Mouse (Mus musculus) erythroid progenitor cell, adult 5-6 weeks (primary cell): ENCODE measurements around the gene Olfr391-ps. TPM values are rescaled to one million over a fixed set of nuclear protein-coding genes. Genes with fewer than 3 reads are reported as not detected.

Experiments used
- ATAC-seq: replicated peaks from 2 replicates; pipeline ENCODE4 v1.8.0; 2016; ENCODE audit warnings: moderate number of reproducible peaks, mild to moderate bottlenecking, moderate TSS enrichment, inconsistent platforms; ENCODE audit not compliant: poor library complexity, low FRiP score, severe bottlenecking
- total RNA-seq, 2 experiments: library from RNA; stranded (forward) in 1 of 2; stranded (reverse) in 1 of 2; fragments of 150-400 nt in 1 of 2; fragments of 186-747, 209-891 nt in 1 of 2; gene quantifications; 2 replicates each; pipeline versions ENCODE4 v1.2.3 to v1.2.4; 2015 to 2017; ENCODE audit warnings: low replicate concordance in 2 of 2

Gene Olfr391-ps
- total RNA-seq (2015; ENCODE audit: low replicate concordance) (not detected in 2 replicates), total RNA-seq (2017; ENCODE audit: low replicate concordance) (not detected in 2 replicates)

DNA sequence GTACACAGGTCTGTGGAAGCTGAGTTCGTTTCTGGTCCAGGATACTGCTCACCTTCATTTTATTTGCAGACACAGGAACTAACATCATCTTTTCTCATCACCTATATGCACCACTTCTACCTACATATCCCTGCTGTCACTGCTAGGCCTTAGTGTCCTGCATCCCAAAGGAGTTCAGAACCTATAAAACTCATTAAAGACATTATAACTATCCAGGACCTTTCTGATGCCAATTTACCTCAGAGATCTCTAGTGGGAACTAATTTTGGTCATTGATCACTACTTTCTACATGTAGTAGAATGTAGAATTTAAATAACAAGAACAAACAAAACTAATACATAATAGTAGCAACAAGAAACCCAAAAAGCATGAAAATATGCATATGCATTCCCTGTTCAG lies at the start of gene Olfr391-ps:
Olfr391-ps (minus strand) TSS at position 101 of the 400 bp plus-strand sequence.
- ATAC-seq = no peak

DNA sequence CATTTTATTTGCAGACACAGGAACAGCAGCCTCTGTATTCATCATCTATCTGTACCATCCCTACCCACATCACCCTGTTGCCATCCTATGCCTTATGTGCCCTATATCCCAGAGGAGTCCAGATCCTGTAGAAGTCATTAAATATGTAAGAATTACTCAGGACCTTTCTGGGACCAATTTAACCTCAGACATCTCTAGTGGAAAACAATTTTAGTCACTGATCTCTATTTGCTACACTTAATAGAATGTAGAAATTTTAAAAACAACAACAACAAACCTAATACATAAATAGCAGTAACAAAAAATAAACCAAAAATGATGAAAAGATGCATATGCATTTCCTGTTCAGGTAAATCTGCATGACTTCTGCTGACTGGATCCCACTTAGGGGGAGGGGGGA lies 48.5 kb upstream of the Olfr391-ps start, which contains the start of gene Olfr393:
Olfr393 (minus strand) TSS at position 101 of the 400 bp plus-strand sequence.
- ATAC-seq = no peak

DNA sequence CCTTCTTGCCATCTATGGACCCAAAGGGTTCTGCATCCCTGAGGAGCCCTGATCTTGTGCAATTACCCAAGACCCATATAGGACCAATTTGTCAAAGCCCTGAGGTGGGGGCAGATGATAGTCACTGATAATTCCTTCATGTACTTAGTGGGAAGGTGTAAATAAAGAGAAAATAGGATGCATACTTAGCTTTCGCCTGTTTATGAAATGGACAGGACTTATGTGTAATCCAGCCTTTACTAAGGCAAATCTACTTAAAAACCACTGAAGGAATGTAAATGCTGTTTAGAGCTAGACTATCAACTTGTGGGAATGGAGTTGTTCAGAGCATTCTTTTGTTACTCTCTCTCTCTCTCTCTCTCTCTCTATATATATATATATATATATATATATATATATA lies 14.1 kb upstream of the Olfr391-ps start, which contains the start of gene Olfr392:
Olfr392 (minus strand) TSS at position 101 of the 400 bp plus-strand sequence.
- no peak for ATAC-seq

GRCm38 (mm10) chr11:73782664-73783063 lies 20.2 kb downstream of the Olfr391-ps start, which contains the start of gene Olfr390:
Gene Olfr390 (plus strand): TSS chr11:73782964.
- ATAC-seq = no peak

DNA sequence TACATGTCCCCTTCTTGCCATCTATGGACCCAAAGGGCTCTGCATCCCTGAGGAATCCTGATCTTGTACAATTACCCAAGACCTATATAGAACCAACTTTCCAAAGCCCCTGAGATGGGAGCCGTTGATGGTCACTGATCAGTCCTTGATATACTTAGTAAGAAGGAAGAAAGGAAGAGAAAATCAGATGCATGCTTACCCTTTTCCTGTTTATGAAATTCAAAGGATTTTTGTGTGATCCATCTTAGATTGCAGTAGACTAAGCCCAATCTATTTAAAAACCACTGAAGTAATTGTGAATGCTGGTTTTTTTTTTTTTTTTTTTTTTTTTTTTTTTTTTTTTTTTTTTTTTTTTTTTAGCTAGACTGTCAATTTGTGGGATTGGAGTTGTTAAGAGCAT lies 22.2 kb downstream of the Olfr391-ps start, which contains the start of gene Olfr389:
Olfr389 (minus strand) TSS at position 101 of the 400 bp plus-strand sequence.
- ATAC-seq = no peak

- no peak for ATAC-seq
Observed at GRCm38 (mm10) chr11:73759115-73759514, 43.7 kb downstream of the Olfr391-ps start.

Other genes starting within 250 kb of the Olfr391-ps start
- not detected in 2 replicates for gene Olfr385, start 210.0 kb downstream of the Olfr391-ps start, total RNA-seq (2015; ENCODE audit: low replicate concordance)
- gene Olfr385, start 210.0 kb downstream of the Olfr391-ps start, total RNA-seq (2017; ENCODE audit: low replicate concordance) = not detected in 2 replicates
- gene Olfr384, start 204.5 kb downstream of the Olfr391-ps start, total RNA-seq (2015; ENCODE audit: low replicate concordance) = not detected in 2 replicates
- not detected in 2 replicates for gene Olfr384, start 204.5 kb downstream of the Olfr391-ps start, total RNA-seq (2017; ENCODE audit: low replicate concordance)
- gene Zfp735, start 114.3 kb downstream of the Olfr391-ps start, total RNA-seq (2015; ENCODE audit: low replicate concordance) = not detected in 2 replicates
- gene Zfp735, start 114.3 kb downstream of the Olfr391-ps start, total RNA-seq (2017; ENCODE audit: low replicate concordance) = not detected in 2 replicates
- not detected in 2 replicates for gene Olfr389, start 22.3 kb downstream of the Olfr391-ps start, total RNA-seq (2015; ENCODE audit: low replicate concordance)
- gene Olfr389, start 22.3 kb downstream of the Olfr391-ps start, total RNA-seq (2017; ENCODE audit: low replicate concordance) = not detected in 2 replicates
- not detected in 2 replicates for gene Olfr390, start 20.1 kb downstream of the Olfr391-ps start, total RNA-seq (2015; ENCODE audit: low replicate concordance)
- not detected in 2 replicates for gene Olfr390, start 20.1 kb downstream of the Olfr391-ps start, total RNA-seq (2017; ENCODE audit: low replicate concordance)
- gene Olfr392, start 14.0 kb upstream of the Olfr391-ps start, total RNA-seq (2015; ENCODE audit: low replicate concordance) = not detected in 2 replicates
- not detected in 2 replicates for gene Olfr392, start 14.0 kb upstream of the Olfr391-ps start, total RNA-seq (2017; ENCODE audit: low replicate concordance)
- gene Olfr393, start 48.4 kb upstream of the Olfr391-ps start, total RNA-seq (2015; ENCODE audit: low replicate concordance) = not detected in 2 replicates
- not detected in 2 replicates for gene Olfr393, start 48.4 kb upstream of the Olfr391-ps start, total RNA-seq (2017; ENCODE audit: low replicate concordance)
- gene Olfr394, start 87.7 kb upstream of the Olfr391-ps start, total RNA-seq (2015; ENCODE audit: low replicate concordance) = not detected in 2 replicates
- gene Olfr394, start 87.7 kb upstream of the Olfr391-ps start, total RNA-seq (2017; ENCODE audit: low replicate concordance) = under 0.01 TPM in 1 of 2 replicates, not detected in the other
- gene Olfr395, start 106.2 kb upstream of the Olfr391-ps start, total RNA-seq (2015; ENCODE audit: low replicate concordance) = not detected in 2 replicates
- not detected in 2 replicates for gene Olfr395, start 106.2 kb upstream of the Olfr391-ps start, total RNA-seq (2017; ENCODE audit: low replicate concordance)
- gene Olfr23, start 133.6 kb upstream of the Olfr391-ps start, total RNA-seq (2015; ENCODE audit: low replicate concordance) = not detected in 2 replicates
- gene Olfr23, start 133.6 kb upstream of the Olfr391-ps start, total RNA-seq (2017; ENCODE audit: low replicate concordance) = not detected in 2 replicates
- not detected in 2 replicates for gene Olfr397, start 157.8 kb upstream of the Olfr391-ps start, total RNA-seq (2015; ENCODE audit: low replicate concordance)
- gene Olfr397, start 157.8 kb upstream of the Olfr391-ps start, total RNA-seq (2017; ENCODE audit: low replicate concordance) = not detected in 2 replicates
- gene Olfr398, start 187.4 kb upstream of the Olfr391-ps start, total RNA-seq (2015; ENCODE audit: low replicate concordance) = not detected in 2 replicates
- gene Olfr398, start 187.4 kb upstream of the Olfr391-ps start, total RNA-seq (2017; ENCODE audit: low replicate concordance) = not detected in 2 replicates